8 mouse cellular contexts compared by ENCODE assay signal in the genomic region with DNA sequence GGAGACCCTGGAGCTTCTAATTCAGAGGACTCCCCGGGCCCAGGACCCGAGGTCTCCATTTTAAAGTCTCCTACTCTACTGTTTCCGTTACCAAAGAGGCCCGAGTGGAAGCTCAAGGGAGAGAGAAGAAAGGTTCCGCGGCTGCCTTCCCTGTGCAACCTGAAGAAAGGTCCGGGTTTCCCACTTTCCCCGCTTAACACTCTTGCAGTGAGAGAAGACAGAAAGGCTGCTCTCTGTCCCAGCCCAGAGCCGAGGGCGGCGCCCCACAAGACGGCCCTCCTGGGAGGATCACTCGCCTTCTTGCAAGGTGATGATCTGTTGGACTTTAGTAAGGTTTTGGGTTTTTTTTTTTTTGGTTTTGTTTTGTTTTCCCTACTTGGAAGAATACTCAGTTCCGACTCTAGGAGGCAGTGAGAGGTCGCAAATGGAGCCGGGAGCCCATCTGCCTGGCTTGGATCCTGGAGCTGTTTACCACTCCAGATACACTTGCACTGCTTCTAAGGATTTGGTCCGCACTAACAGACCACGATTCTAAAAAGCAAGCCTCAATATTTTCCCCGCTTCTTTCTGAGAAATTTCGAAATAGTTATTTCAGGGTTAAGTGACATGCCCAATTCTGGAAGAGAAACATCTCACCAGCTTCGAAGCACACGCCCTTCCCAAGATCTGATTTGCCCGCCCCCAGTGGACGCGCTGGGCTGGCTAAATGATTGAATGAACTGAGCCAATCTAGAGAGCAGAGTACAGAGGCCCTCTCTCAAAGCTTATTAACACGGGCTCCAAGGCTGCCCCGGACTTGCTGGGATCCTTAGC. TPM values are rescaled to one million over a fixed set of nuclear protein-coding genes. Genes with fewer than 3 reads are reported as not detected.
DNase-seq lines count a peak whose midpoint lies in the region; ATAC-seq lines count a peak whose summit lies in the region.

Tmem242 (minus strand) TSS at position 101 of the 813 bp plus-strand sequence.

- H3K27ac ChIP-seq in hindbrain, embryonic 15.5 days (replicated peaks), result peak within 1 kb of the TSS; percentile 80

- peaks cover 24% of the 10 kb centered on the region for H3K4me1 ChIP-seq in hindbrain, embryonic 15.5 days (replicated peaks)

- ATAC-seq in hindbrain, embryonic 15.5 days (ENCODE audit: low FRiP score, low read depth), result peak; percentile 95

- no peaks in the 10 kb centered on the region for H3K36me3 ChIP-seq in hindbrain, embryonic 15.5 days

- 0% methylated on average over 27 of the region's 27 CpGs for WGBS in hindbrain, embryonic 15.5 days

- no peaks in the 10 kb centered on the region for H3K9me3 ChIP-seq in hindbrain, embryonic 15.5 days

- H3K4me2 ChIP-seq in hindbrain, embryonic 15.5 days, result peak within 1 kb of the TSS; percentile 68

- 0 out of 2 replicates have a peak, but pooled peaks cover 5% of the 10 kb centered on the region for H3K27me3 ChIP-seq in hindbrain, embryonic 15.5 days

- H3K9ac ChIP-seq in hindbrain, embryonic 15.5 days, result peak within 1 kb of the TSS; percentile 80

- DNase-seq in T-cell, adult 2 months (ENCODE audit: low spot score), result peak; percentile 83
- DNase-seq in cerebellum, postnatal 36 days, result peak; percentile 87 to 97
- peak; percentile 94 to 95 for DNase-seq in frontal cortex, postnatal 36 days (ENCODE audit: low spot score in 2 of 2)
- DNase-seq in left cerebral cortex, adult 11 months (ENCODE audit: low spot score), result peak; percentile 82
- peak; percentile 89 to 95 for DNase-seq in lung, postnatal 4 days
- peak; percentile 96 for DNase-seq in retina, postnatal 7 days (ENCODE audit: low read depth, low spot score)
- DNase-seq in urinary bladder, adult 2 months (ENCODE audit: low spot score), result peak; percentile 85

- peak within 1 kb of the TSS; percentile 67 for H3K4me3 ChIP-seq in hindbrain, embryonic 15.5 days

RNA-seq across cellular contexts. Expression of gene Tmem242, which starts in this region (rescaled TPM):
- polyA plus RNA-seq in hindbrain, embryonic 15.5 days (2015; fragmentation: Nextera tagmentation; extraction: Ambion mirVana), result 106 and 111 TPM in 2 replicates
- polyA plus RNA-seq in urinary bladder, adult 2 months (2012; rRNA removed), result 34.2 and 47.5 TPM in 2 replicates

Comparison
In these comparisons a context has a peak if more than half of its experiments do, and no peak if none do; other contexts are left out.
1. Peak in every context shown above with its lines: DNase-seq, ATAC-seq, H3K4me3 ChIP-seq and H3K27ac ChIP-seq.